Mouse (Mus musculus) intestine, embryonic 16.5 days (tissue): Measurements from ENCODE around the gene Nup88. TPM values are rescaled to one million over a fixed set of nuclear protein-coding genes. Genes with fewer than 3 reads are reported as not detected.

ENCODE experiments used
- ATAC-seq: fragments of 200-750 bp; cut with Nextera tagmentation; 2 replicates; pipeline ENCODE4 v1.8.0; 2017; ENCODE audit warnings: moderate TSS enrichment, moderate library complexity
- H3K27ac ChIP-seq: fragments of 300-500 bp; sonication (generic); 2 replicates; pipeline ENCODE4 v1.5.1; 2014; ENCODE audit warnings: mild to moderate bottlenecking, low read length
- H3K27me3 ChIP-seq: fragments of 300-500 bp; sonication (generic); replicated peaks from 2 replicates; pipeline ENCODE4 v1.6.1; 2014; ENCODE audit warnings: low read length, control low read depth, mixed read lengths; ENCODE audit not compliant: control insufficient read depth, insufficient read depth
- H3K36me3 ChIP-seq: fragments of 300-500 bp; sonication (generic); 2 replicates; pipeline ENCODE4 v1.6.1; 2014; ENCODE audit warnings: low read length, control low read depth; ENCODE audit not compliant: control insufficient read depth, insufficient read depth
- H3K4me1 ChIP-seq: fragments of 300-500 bp; sonication (generic); 2 replicates; pipeline ENCODE4 v1.6.1; 2014; ENCODE audit warnings: low read length, control low read depth, mixed read lengths; ENCODE audit not compliant: control insufficient read depth, insufficient read depth
- H3K4me2 ChIP-seq: fragments of 300-500 bp; sonication (generic); 2 replicates; pipeline ENCODE4 v1.6.1; 2014; ENCODE audit warnings: low read depth, low read length, control low read depth
- H3K4me3 ChIP-seq: fragments of 300-500 bp; sonication (generic); 2 replicates; pipeline ENCODE4 v1.5.1; 2014; ENCODE audit warnings: mild to moderate bottlenecking, low read length
- H3K9ac ChIP-seq: fragments of 300-500 bp; sonication (generic); 2 replicates; pipeline ENCODE4 v1.6.1; 2014; ENCODE audit warnings: low read depth, low read length
- H3K9me3 ChIP-seq: fragments of 300-500 bp; sonication (generic); 2 replicates; pipeline ENCODE4 v1.6.1; 2016; ENCODE audit warnings: low read length, control low read depth; ENCODE audit not compliant: control insufficient read depth
- WGBS: fragments of 180-500 bp; shearing (Covaris S2); extraction: QIAGEN DNeasy Blood & Tissue Kit; methylation state at CpG from one replicate; pipeline ENCODE4 v1.1.7; 2014; 5-methylcytosine and 5-hydroxymethylcytosine counted together
- polyA plus RNA-seq: library from polyadenylated mRNA; unstranded; fragments of >200 nt; fragmentation: Nextera tagmentation; extraction: Ambion mirVana; gene quantifications from 2 replicates; pipeline ENCODE4 v1.2.1, GENCODE M21; 2015

The Nup88 gene
- polyA plus RNA-seq, 1 experiment from 2014 or later = 92.2 TPM

DNA sequence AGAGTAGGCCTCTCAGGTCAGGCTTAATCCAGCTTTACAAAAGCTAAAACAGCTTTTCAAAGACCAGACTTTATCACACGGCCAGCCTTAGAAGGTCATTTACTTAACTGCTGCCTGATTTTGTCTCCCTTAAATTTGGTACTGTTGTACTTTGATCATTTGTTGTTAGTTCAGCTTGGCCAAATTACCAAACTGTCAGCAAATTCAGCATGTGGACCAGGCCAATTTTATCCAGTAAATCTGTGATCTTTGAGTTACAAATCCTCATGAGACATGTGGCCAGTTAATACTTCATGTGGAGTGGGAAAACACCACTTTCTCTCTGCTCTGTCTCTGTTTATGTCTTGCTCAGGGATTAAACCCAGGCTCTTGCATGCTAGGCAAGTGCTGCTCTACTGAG, 2.8 kb upstream of the Nup88 start:
- no peak overlapping the region for H3K4me2 ChIP-seq
- ATAC-seq = no peak
- no peaks in the 10 kb centered on the region for H3K27me3 ChIP-seq
- H3K4me3 ChIP-seq = no peak overlapping the region
- H3K36me3 ChIP-seq = peaks cover 9% of the 10 kb centered on the region
- no peaks in the 10 kb centered on the region for H3K9me3 ChIP-seq
- no peak overlapping the region for H3K9ac ChIP-seq
- 73% methylated on average over 1 of the region's 1 CpGs for WGBS
- peaks cover 4% of the 10 kb centered on the region for H3K4me1 ChIP-seq
- no peak overlapping the region for H3K27ac ChIP-seq

DNA sequence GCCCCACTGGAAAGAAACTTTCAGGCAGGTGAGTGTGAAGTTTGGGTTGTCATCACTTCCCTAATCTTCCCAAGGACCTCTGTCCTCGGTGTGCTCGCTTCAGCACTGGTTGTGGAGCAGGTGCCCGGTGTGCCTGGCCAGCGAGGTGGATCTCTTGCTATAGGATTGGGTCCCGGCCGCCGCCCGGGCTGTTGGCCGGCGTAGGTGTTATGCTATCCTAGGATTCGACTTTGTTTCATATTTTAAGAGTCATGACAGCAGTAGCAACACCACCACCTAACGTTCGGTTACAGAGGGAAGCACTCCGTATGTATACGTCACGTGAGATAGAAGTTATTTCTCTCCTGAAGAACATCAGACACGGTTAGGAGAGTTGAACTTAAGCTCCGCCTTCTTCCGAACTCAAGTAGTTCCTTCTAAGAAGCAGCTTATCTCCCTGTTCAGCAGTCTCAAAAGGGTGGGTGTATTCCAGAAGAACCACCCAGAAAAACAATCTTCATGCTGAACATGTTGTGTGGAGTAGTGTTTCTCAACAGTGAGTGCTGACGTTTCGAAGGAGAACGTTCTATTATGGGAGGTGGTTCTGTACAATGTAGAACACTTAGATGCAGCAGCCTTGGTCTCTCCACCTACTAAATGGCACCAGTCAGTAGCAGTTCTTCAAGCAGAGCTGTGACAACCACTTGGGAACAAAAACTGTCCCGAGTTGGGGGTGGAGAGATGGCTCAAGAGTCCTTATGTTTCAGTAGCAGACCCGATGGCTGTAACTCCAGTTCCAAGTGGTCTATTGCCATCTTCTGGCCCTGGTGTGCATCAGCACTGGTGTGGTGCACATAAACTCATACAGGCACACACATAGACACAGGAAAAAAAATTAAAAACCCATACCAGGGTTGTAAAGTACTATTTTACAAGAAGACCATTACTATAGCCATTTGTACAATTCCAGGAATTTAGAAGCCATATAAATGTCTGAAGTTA, 1.1 kb upstream of the Nup88 start:
- H3K4me1 ChIP-seq = peaks cover 4% of the 10 kb centered on the region
- 17% methylated on average over 24 of the region's 24 CpGs for WGBS
- peak overlapping the region; percentile 94 for H3K27ac ChIP-seq
- H3K4me3 ChIP-seq = peak overlapping the region; percentile 92
- H3K36me3 ChIP-seq = no peaks in the 10 kb centered on the region
- peak overlapping the region; percentile 91 for H3K4me2 ChIP-seq
- peak overlapping the region; percentile 74 for H3K9ac ChIP-seq
- H3K9me3 ChIP-seq = no peaks in the 10 kb centered on the region
- ATAC-seq = peak; percentile 41
- no peaks in the 10 kb centered on the region for H3K27me3 ChIP-seq

DNA sequence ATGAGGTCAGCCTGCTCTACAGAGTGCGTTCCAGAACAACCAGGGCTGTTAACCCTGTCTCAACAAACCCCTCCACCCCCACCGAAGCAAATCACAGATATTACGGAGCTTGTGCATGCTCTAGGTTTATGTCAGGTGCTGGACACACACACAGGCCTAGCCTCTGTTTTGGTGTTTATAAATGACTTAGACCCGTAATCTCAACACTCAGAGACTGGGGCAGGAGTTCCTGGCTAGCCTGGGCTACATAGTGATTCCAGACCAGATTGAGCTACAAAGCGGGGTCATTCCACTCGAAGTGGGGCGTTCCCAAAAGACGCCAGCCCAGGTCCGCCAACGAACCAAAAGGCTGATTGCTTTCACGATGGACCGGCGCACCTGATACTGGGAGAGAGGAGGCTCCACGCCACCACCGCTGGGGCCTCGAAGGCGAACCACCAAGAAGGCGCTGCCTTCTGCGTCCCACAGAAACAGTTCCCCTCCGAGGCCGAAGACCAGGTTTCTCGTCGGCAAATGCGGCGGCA, 440 bp downstream of the Nup88 start:
- Histone ChIP-seq H3K27ac (peak overlapping the region; percentile 89), H3K27me3 (no peaks in the 10 kb centered on the region), H3K4me1 (peaks cover 4% of the 10 kb centered on the region), H3K9me3 (no peaks in the 10 kb centered on the region), H3K4me2 (peak overlapping the region; percentile 84), H3K9ac (peak overlapping the region; percentile 95), H3K4me3 (peak overlapping the region; percentile 92), H3K36me3 (peaks cover 9% of the 10 kb centered on the region; the same call in 1 of the 2 replicates)
- WGBS = under 1% methylated on average over 25 of the region's 25 CpGs
- peak; percentile 28 for ATAC-seq

- Histone ChIP-seq H3K9ac (no peak overlapping the region), H3K36me3 (peaks cover 20% of the 10 kb centered on the region), H3K27ac (no peak overlapping the region), H3K27me3 (no peaks in the 10 kb centered on the region), H3K4me2 (no peak overlapping the region), H3K4me3 (no peak overlapping the region), H3K9me3 (no peaks in the 10 kb centered on the region), H3K4me1 (peaks cover 4% of the 10 kb centered on the region)
- ATAC-seq = no peak
- 78% methylated on average over 4 of the region's 4 CpGs for WGBS
Measured at GRCm38 (mm10) chr11:70964222-70964907, 5.4 kb downstream of the Nup88 start.

DNA sequence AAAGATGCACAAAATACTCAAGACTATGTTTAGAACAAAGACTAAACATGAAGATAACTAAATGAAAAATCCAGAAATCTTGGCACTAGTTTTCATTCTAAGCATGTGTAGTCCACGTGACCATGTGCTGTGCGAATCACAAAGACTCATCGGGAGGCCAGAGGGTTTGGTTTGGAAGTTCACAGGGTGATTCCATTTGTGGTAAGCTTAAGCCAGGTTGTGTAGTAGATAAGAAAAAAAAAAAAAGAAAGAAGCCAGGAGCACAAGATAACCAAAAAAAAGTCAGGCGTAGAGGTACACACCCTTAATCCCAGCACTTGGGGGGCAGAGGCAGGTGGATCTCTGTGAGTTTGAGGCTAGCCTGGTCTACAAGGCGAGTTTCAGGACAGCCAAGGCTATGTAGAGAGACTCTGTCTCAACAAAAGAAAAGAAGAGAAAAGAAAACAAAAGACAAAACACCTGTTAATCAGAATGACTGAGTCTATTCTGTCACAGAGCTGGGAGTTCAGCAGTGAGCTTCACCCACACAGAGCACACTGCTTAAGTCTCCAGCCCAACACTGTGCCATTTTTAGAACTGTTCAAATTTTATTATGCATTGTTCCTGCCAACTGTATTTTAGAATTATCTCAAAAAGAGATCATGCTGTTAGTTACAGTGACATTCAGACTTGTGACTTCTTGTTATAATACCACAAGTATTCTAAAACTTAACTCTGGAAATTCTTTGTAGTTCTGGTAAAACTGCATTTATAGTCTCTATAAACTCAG, 8.8 kb downstream of the Nup88 start:
- no peak for ATAC-seq
- H3K27ac ChIP-seq = no peak overlapping the region
- no peak overlapping the region for H3K4me3 ChIP-seq
- no peak overlapping the region for H3K4me2 ChIP-seq
- 94% methylated on average over 5 of the region's 5 CpGs for WGBS
- no peaks in the 10 kb centered on the region for H3K4me1 ChIP-seq
- H3K27me3 ChIP-seq = no peaks in the 10 kb centered on the region
- peaks cover 25% of the 10 kb centered on the region for H3K36me3 ChIP-seq
- no peak overlapping the region for H3K9ac ChIP-seq
- no peaks in the 10 kb centered on the region for H3K9me3 ChIP-seq

- Histone ChIP-seq H3K36me3 (peaks cover 16% of the 10 kb centered on the region; the same call in 1 of the 2 replicates), H3K9ac (no peak overlapping the region), H3K4me1 (no peaks in the 10 kb centered on the region), H3K9me3 (no peaks in the 10 kb centered on the region), H3K4me2 (no peak overlapping the region), H3K4me3 (no peak overlapping the region), H3K27me3 (no peaks in the 10 kb centered on the region), H3K27ac (no peak overlapping the region)
- WGBS = 94% methylated on average over 4 of the region's 4 CpGs
- no peak for ATAC-seq
Measured at GRCm38 (mm10) chr11:70954711-70955110, 15.1 kb downstream of the Nup88 start.

GRCm38 (mm10) chr11:70944935-70945817, 24.6 kb downstream of the Nup88 start:
- 90% methylated on average over 4 of the region's 4 CpGs for WGBS
- Histone ChIP-seq H3K27ac (no peak overlapping the region), H3K9ac (no peak overlapping the region), H3K27me3 (no peaks in the 10 kb centered on the region), H3K4me3 (no peak overlapping the region), H3K36me3 (peaks cover 18% of the 10 kb centered on the region), H3K4me1 (no peaks in the 10 kb centered on the region), H3K9me3 (no peaks in the 10 kb centered on the region), H3K4me2 (no peak overlapping the region)
- no peak for ATAC-seq

GRCm38 (mm10) chr11:70943651-70944050, 26.1 kb downstream of the Nup88 start:
- ATAC-seq = no peak
- Histone ChIP-seq H3K4me2 (no peak overlapping the region), H3K27ac (no peak overlapping the region), H3K9ac (no peak overlapping the region), H3K36me3 (peaks cover 18% of the 10 kb centered on the region), H3K4me1 (no peaks in the 10 kb centered on the region), H3K27me3 (no peaks in the 10 kb centered on the region), H3K4me3 (no peak overlapping the region), H3K9me3 (no peaks in the 10 kb centered on the region)
- WGBS = 90% methylated on average over 7 of the region's 7 CpGs
